Mouse (Mus musculus) heart, postnatal 36 days (tissue): ENCODE measurements around the gene Phactr2. TPM values are rescaled to one million over a fixed set of nuclear protein-coding genes. Genes with fewer than 3 reads are reported as not detected.
A peak's percentile ranks its signal among the peaks of the same experiment; 100 is the strongest.

Experiments
- DNase-seq, 2 experiments: peaks; one replicate each; pipeline ENCODE4 v3.0.0; 2021 to 2022
- intact Hi-C: fragments of 180-260 bp; cut with DNase I; formaldehyde crosslinking; loops from one replicate; pipeline ENCODE4 v1.15.1; 2025
- total RNA-seq, 2 experiments: library from RNA; stranded (reverse); gene quantifications; 2 replicates each; pipeline ENCODE4 v1.2.3; 2021

Phactr2 gene
- total RNA-seq, 2 experiments from 2014 or later, result 45.6 to 45.8 TPM

- DNase-seq, result peak; percentile 61 to 64
- intact Hi-C loops, result loop anchor here (5.0 kb wide), 1 partner anchor 140 kb away; no protein-coding TSS in a partner anchor
Observed at GRCm38 (mm10) chr10:13412202-13412923, 61.8 kb downstream of the Phactr2 start.

- intact Hi-C loops, result loop anchor here (5.0 kb wide), 1 partner anchor 139 kb away; no protein-coding TSS in a partner anchor
- DNase-seq, result no peak
Observed at GRCm38 (mm10) chr10:13411056-13411455, 63.2 kb downstream of the Phactr2 start.

- intact Hi-C loops, result no loop called here
Observed at GRCm38 (mm10) chr10:13401971-13402370, 72.2 kb downstream of the Phactr2 start.

GRCm38 (mm10) chr10:13395753-13396152 is 78.5 kb downstream of the Phactr2 start:
- DNase-seq, result no peak
- intact Hi-C loops, result no loop called here

More at GRCm38 (mm10) chr10:13401971-13402370, 72.2 kb downstream of the Phactr2 start:
- DNase-seq, result no peak

- intact Hi-C loops, result no loop called here
- DNase-seq, result no peak
Observed at GRCm38 (mm10) chr10:13394000-13394399, 80.2 kb downstream of the Phactr2 start.

GRCm38 (mm10) chr10:13388116-13388922 is 85.9 kb downstream of the Phactr2 start:
- DNase-seq, result peak; percentile 24 to 25
- intact Hi-C loops, result no loop called here

GRCm38 (mm10) chr10:13384866-13385265 is 89.3 kb downstream of the Phactr2 start:
- intact Hi-C loops, result no loop called here
- DNase-seq, result no peak

GRCm38 (mm10) chr10:13377895-13378294 is 96.3 kb downstream of the Phactr2 start:
- intact Hi-C loops, result no loop called here
- DNase-seq, result no peak

GRCm38 (mm10) chr10:13376428-13377260 is 97.6 kb downstream of the Phactr2 start:
- intact Hi-C loops, result no loop called here
- DNase-seq, result no peak

GRCm38 (mm10) chr10:13375820-13376219 is 98.4 kb downstream of the Phactr2 start:
- no peak for DNase-seq
- intact Hi-C loops, result no loop called here

GRCm38 (mm10) chr10:13369581-13370375 is 104.4 kb downstream of the Phactr2 start:
- intact Hi-C loops, result no loop called here
- no peak for DNase-seq

GRCm38 (mm10) chr10:13364286-13364580 is 110.0 kb downstream of the Phactr2 start:
- DNase-seq, result no peak
- intact Hi-C loops, result no loop called here

GRCm38 (mm10) chr10:13363499-13364285 is 110.5 kb downstream of the Phactr2 start:
- intact Hi-C loops, result no loop called here
- DNase-seq, result no peak

GRCm38 (mm10) chr10:13360913-13361312 is 113.3 kb downstream of the Phactr2 start:
- intact Hi-C loops, result no loop called here
- DNase-seq, result no peak

- intact Hi-C loops, result no loop called here
Observed at GRCm38 (mm10) chr10:13359846-13360245, 114.4 kb downstream of the Phactr2 start.

GRCm38 (mm10) chr10:13358679-13359078 is 115.5 kb downstream of the Phactr2 start:
- intact Hi-C loops, result no loop called here
- DNase-seq, result peak in 1 of 2 experiments; percentile 14

More at GRCm38 (mm10) chr10:13359846-13360245, 114.4 kb downstream of the Phactr2 start:
- no peak for DNase-seq

GRCm38 (mm10) chr10:13346609-13347290 is 127.5 kb downstream of the Phactr2 start:
- no peak for DNase-seq
- intact Hi-C loops, result no loop called here

- intact Hi-C loops, result no loop called here
- DNase-seq, result no peak
Observed at GRCm38 (mm10) chr10:13340583-13340982, 133.6 kb downstream of the Phactr2 start.

GRCm38 (mm10) chr10:13336964-13337363 is 137.2 kb downstream of the Phactr2 start:
- intact Hi-C loops, result no loop called here
- no peak for DNase-seq
